Mouse (Mus musculus): Measurements from ENCODE around the gene Pik3r2.
"Not testable (repeated sequence)": the region's sequence is repeated elsewhere in the genome, so short reads cannot be mapped to it uniquely, and the experiment has no call there.

The Pik3r2 gene

DNA sequence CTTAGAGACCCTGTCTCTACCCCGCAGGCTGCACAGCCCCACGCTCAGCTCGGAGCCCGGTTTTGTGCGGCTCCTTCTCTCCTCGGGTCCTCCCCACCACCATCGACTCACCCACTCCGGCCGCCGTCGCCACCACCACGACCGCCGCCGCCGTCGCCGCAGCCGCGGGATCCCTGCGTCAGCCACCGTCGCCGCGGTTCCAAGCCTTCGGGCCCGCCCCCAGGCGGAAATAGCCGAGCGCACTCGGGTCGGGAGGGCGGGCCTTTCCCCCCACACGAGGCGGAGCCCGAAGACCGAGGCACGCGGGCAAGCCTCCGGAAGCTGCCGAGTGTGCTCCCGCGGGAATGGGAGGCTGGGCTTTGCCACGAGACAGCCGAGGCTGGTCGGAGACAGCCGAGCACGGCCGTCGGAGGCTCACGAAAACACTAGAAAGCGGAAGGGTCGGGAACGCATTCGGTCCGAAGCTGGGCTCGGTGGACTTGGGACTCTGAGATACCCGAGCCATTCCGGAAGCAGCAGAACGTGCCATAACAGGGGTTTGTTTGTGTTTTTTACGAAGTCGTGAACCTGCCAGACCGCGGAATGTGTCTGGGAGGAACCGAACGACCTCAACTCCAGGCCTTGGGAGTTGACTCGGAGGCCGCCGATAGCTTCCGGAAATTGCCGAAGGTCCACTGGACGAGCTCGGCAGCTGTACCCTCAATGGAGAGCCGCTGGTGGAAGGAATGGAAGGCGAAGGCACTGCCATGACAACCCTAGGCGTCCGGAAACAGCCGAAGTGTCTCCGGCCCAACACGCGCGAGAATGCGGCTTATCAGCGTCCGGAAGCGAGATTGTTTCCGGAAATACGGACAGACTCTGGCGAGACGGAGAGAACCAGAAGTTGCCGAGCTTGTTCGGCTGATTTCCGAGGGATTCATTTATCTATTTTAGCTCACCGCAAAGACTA is at the start of gene Pik3r2:
Gene Pik3r2 (minus strand): TSS at position 218 of the 949 bp plus-strand sequence.
- peak; percentile 98 for DNase-seq

DNA sequence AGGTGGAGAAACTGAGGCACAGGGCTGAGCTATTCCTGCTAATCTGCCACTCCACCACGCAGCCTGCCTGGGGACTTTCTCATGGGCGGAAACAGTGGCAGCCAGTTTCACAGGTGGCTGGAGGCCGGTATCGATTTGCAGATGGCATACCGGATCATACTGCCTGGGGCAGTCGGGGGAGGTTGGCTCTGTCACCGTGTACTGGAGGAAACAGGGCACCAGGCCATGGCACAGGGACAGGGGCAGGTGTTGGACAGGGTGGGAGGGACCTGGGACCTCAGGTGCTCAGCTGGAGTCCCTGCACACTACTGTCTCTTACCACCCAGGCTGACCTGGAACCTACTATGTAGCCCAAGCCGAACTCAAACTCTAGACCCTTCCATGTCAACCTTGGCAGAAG is 49.3 kb upstream of the Pik3r2 start:
- no peak for DNase-seq

DNA sequence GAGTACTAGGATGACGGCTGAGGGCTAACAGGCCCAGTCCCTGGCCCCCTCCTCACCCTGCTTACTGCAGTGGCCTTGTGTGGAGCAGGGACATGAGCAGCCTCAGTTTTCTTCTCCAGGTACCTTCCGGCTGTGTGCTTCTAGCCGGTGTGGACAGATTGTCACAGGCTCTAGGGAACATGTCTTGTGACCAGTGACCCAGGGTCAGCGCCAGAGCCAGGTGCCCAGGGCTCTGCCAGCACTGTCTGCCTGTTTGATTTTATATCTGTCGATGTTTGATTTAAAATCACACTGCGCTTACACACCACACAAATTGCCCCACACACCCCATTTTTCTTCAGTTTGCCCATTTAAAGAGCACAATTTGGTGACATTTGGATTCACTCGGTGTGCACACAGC is 47.3 kb upstream of the Pik3r2 start:
- DNase-seq, result no peak

DNA sequence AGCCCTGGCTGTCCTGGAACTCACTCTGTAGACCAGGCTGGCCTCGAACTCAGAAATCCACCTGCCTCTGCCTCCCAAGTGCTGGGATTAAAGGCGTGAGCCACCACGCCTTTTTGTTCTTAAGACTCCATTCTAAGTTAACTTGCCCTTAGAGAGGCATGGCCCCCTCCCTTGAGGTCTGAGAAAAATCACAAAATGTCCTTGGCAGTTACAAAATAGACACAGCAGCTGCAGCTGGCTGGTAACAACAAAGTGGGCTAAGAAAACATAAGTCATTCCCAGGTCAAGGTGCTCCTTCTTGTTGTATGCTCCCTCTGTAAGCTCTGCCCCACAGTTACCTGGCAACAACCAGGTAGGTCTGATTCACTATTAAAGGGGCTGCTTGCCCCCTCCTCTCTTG is 46.1 kb upstream of the Pik3r2 start:
- DNase-seq, result not testable (repeated sequence)

DNA sequence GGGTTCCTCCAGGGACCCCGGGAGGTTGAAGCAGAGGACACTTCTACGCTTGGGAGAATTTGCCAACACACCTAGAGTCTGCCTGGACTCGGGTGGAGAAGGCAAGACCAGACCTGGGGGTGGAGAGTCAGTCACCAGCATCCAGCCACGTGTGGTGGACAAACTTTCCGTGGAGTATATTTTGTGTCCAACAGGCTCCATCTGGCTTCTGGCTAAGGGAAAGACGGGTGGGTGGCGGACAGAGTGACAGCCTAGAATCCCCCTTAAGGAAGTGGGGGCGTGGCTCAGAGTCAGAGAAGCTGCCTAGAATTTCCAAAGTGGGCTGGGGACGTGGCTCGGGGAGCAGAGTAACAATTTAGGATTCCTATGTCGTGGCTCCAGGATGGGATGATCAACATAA is 45.5 kb upstream of the Pik3r2 start:
- no peak for DNase-seq

GRCm38 (mm10) chr8:70821399-70821962 is 45.0 kb upstream of the Pik3r2 start:
- DNase-seq, result peak; percentile 80

- peak; percentile 82 for DNase-seq
Observed at GRCm38 (mm10) chr8:70820101-70820935, 43.8 kb upstream of the Pik3r2 start.

DNA sequence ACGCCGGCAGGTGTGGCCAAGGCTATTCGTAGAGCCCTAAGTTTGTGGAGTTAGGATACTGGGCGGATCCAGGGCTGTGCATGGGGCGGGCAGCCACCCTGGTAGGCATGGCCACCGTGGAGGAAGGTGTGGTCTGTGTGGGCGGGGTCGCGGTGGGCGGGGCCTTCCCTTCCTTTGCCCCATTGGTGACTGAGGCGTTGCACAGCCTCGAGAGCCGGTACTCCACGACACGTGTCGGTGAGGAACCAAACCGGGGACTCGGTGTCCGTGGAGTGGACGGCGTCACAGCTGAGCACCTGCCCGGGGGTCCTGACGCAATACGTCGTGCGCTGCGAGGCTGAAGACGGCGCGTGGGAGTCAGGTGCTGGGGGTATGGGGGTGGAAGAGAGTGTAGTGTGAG is 40.2 kb upstream of the Pik3r2 start:
- peak; percentile 57 for DNase-seq

GRCm38 (mm10) chr8:70812885-70813284 is 36.4 kb upstream of the Pik3r2 start:
- DNase-seq, result no peak

- no peak for DNase-seq
Observed at GRCm38 (mm10) chr8:70812055-70812454, 35.5 kb upstream of the Pik3r2 start.

DNA sequence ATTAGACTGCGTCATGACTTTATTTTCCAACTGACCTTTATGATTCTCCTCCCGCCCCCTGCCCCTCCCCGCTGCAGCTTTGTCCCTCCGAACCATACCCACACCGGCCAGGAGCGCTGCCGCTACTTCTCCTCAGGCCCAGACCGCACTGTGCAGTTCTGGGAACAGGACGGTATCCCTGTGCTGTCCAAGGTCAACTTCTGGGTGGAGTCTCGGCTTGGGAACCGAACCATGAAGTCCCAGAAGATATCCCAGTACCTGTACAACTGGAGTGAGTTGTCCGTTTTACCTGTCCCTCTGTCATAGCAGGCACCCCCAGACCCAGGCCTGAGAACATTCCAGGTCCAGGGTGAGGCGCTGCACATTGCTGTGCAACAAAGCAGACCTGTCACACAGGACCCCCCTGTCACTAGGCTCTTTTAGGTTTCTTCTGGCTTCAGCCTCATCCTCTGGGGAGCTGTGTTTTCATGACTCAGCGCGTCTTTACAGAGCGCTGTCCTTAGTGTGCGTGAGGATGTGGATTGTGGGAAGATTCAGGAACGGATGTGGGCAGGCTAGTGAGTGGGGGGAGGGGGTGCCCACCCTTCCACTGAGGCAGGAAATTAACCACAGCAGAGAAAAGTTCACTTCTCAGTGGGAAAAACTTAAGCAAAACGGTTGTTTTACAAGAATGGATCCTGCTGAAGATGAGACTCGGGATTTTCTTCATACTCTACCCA is 34.6 kb upstream of the Pik3r2 start:
- DNase-seq, result no peak

DNA sequence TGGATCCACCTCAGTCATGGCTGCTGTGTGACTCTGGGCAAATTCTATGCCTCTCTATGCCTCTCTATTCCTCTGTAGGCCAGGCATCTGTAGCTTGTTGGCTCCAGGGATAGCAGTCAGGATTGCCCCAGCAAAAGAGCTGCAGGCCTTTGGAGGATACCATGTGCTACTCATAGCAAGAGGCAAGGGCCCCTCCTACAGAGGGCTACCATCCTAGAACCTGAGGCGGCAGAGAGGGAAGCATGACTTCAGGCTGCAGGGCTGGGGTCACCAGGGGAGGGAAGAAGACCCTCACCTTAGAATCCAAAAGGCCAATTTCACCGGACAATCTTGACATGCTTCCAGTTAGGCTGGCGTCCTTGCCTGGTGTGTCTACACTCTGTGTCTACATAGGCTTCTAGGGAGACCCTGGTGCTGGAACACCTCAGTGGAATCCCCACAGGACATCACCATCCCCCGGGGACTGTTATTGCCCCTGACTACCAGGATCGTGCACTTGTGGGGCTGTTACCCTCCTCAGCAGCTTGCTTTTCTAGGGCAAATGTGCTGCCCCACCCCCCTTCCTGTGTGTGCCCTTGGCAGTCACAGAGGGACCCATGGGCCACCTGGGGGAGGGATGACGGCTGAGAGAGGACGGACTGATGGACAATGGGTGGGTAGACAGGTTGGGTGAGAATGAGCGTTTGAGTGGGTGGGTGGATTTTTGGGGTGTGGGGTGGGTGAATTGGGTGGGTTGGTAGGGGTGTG is 32.6 kb upstream of the Pik3r2 start:
- DNase-seq, result no peak

GRCm38 (mm10) chr8:70808239-70808638 is 31.7 kb upstream of the Pik3r2 start, which contains the start of gene Il12rb1:
TSS of gene Il12rb1 (plus strand) at chr8:70808449.
- no peak for DNase-seq

DNA sequence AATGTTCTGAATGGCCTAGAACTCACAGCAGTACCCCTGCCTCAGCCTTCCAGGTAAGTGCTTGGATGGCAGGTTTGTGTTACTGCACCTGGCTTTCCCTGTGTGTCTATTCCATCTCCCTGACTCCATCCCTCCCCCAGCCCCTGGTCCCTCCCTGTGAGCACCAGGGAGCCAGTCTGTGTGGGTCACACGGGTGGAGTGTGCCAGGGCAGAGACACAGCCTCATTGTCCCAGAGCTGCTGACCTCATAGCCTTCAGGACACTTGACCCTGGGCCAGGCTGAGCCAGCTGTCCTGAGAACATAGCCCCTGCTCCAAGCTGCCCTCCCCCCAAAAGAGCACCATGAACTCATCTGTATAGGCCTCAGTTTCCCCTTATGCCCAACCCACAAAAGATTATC is 30.8 kb upstream of the Pik3r2 start:
- DNase-seq, result no peak

DNA sequence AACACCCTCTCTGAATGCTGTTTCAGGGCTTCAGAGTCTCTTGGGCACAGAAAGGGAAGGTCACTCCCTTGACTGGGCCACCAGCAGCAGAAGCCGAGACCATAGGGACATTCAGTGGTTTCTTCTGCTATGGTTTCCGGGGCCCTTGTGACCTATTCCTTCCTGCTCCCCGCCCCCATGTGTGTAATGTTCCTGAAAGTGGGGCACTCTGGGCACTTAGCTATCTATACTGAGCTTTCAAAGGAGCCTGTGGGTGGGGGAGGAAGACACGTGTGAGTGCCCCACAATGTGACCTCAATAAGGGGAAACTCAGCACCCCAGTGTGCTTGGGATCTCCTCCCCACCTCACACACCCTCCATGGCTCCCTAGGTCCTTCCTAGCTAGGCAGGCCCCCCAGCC is 30.0 kb upstream of the Pik3r2 start:
- DNase-seq, result no peak

GRCm38 (mm10) chr8:70804481-70805206 is 28.1 kb upstream of the Pik3r2 start, which contains the start of gene Mast3:
TSS of gene Mast3 (minus strand) at chr8:70805054.
- peak; percentile 92 for DNase-seq

- DNase-seq, result peak; percentile 50
Observed at GRCm38 (mm10) chr8:70803761-70804480, 27.4 kb upstream of the Pik3r2 start.

GRCm38 (mm10) chr8:70802786-70803510 is 26.4 kb upstream of the Pik3r2 start:
- DNase-seq, result no peak

GRCm38 (mm10) chr8:70801830-70802229 is 25.3 kb upstream of the Pik3r2 start:
- DNase-seq, result no peak

DNA sequence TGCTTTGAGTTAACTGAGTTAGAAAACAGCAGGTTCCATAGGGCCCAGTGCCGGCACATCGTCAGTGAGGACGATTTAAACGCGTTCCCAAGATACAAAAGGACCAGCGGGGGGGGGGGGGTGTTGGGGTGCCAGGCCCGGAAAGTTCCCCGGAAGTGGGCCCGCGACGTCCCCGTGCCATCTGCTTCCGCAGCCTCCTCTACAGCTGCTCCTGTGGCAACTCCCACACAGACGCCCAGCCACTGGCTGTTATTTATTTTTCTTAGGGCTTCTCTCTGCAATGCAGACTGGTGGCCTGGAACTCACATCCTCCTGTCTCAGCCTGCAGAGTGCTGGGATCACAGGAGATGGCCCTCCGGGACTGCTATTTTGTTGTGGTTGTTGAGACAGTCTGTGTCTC is 24.6 kb upstream of the Pik3r2 start:
- DNase-seq, result no peak
